Mouse (Mus musculus) thymus, adult 18-20 months (tissue): ENCODE measurements around the gene Gpc6.

Experiments used
- DNase-seq, 2 experiments: peaks; one replicate each; pipeline ENCODE4 v3.0.0; 2022; ENCODE audit warnings: mixed read lengths in 2 of 2

Gpc6 gene

GRCm38 (mm10) chr14:116924876-116925601 is at the start of gene Gpc6:
Gpc6 (plus strand) TSS chr14:116925315.
- DNase-seq = no peak

GRCm38 (mm10) chr14:116882480-116883044 is 42.6 kb upstream of the Gpc6 start:
- no peak for DNase-seq

- DNase-seq = no peak
Observed at GRCm38 (mm10) chr14:116894316-116894715, 30.8 kb upstream of the Gpc6 start.

- DNase-seq = no peak
Observed at GRCm38 (mm10) chr14:116897971-116898370, 27.1 kb upstream of the Gpc6 start.

GRCm38 (mm10) chr14:116911768-116912167 is 13.3 kb upstream of the Gpc6 start:
- no peak for DNase-seq

GRCm38 (mm10) chr14:116916874-116917273 is 8.2 kb upstream of the Gpc6 start:
- DNase-seq = no peak

- no peak for DNase-seq
Observed at GRCm38 (mm10) chr14:116924266-116924665, 849 bp upstream of the Gpc6 start.

GRCm38 (mm10) chr14:116925691-116926403 is 732 bp downstream of the Gpc6 start:
- DNase-seq = no peak

GRCm38 (mm10) chr14:116926404-116927171 is 1.5 kb downstream of the Gpc6 start:
- no peak for DNase-seq

- DNase-seq = no peak
Observed at GRCm38 (mm10) chr14:116927341-116928315, 2.5 kb downstream of the Gpc6 start.

GRCm38 (mm10) chr14:116928395-116928794 is 3.3 kb downstream of the Gpc6 start:
- no peak for DNase-seq

- no peak for DNase-seq
Observed at GRCm38 (mm10) chr14:116928796-116929529, 3.8 kb downstream of the Gpc6 start.

GRCm38 (mm10) chr14:116933825-116934224 is 8.7 kb downstream of the Gpc6 start:
- no peak for DNase-seq

GRCm38 (mm10) chr14:116937910-116938560 is 12.9 kb downstream of the Gpc6 start:
- no peak for DNase-seq

- DNase-seq = no peak
Observed at GRCm38 (mm10) chr14:116938735-116939134, 13.6 kb downstream of the Gpc6 start.

- no peak for DNase-seq
Observed at GRCm38 (mm10) chr14:116939561-116939960, 14.4 kb downstream of the Gpc6 start.

- no peak for DNase-seq
Observed at GRCm38 (mm10) chr14:116941772-116942171, 16.7 kb downstream of the Gpc6 start.

- DNase-seq = no peak
Observed at GRCm38 (mm10) chr14:116943751-116944150, 18.6 kb downstream of the Gpc6 start.

GRCm38 (mm10) chr14:116945975-116946374 is 20.9 kb downstream of the Gpc6 start:
- no peak for DNase-seq

GRCm38 (mm10) chr14:116947461-116947860 is 22.3 kb downstream of the Gpc6 start:
- no peak for DNase-seq
